Mouse (Mus musculus): ENCODE results near the gene Sprr2k. TPM values are rescaled to one million over a fixed set of nuclear protein-coding genes. Genes with fewer than 3 reads are reported as not detected.
"Not testable (repeated sequence)": the region's sequence is repeated elsewhere in the genome, so short reads cannot be mapped to it uniquely, and the experiment has no call there.

Gene Sprr2k
- polyA plus RNA-seq, 1 experiment from 2014 or later, result not detected

GRCm38 (mm10) chr3:92470111-92470510 is 37.7 kb downstream of the Sprr2k start:
- no peak overlapping the region for H3K9ac ChIP-seq
- no peaks in the 10 kb centered on the region for H3K27me3 ChIP-seq
- no peak overlapping the region for H3K4me2 ChIP-seq
- H3K36me3 ChIP-seq, result no peaks in the 10 kb centered on the region
- H3K27ac ChIP-seq, result no peak overlapping the region
- 70% methylated on average over 2 of the region's 2 CpGs for WGBS
- no peak for ATAC-seq (replicated peaks; ENCODE audit: insufficient number of reproducible peaks, insufficient read depth, low FRiP score, low read depth)
- no peaks in the 10 kb centered on the region for H3K9me3 ChIP-seq (replicated peaks)
- no peak overlapping the region for H3K4me3 ChIP-seq
- no peaks in the 10 kb centered on the region for H3K4me1 ChIP-seq (replicated peaks)

- H3K27me3 ChIP-seq; ATAC-seq (replicated peaks; ENCODE audit: insufficient number of reproducible peaks, insufficient read depth, low FRiP score, low read depth): not testable (repeated sequence)
Measured at GRCm38 (mm10) chr3:92481249-92481648, 48.9 kb downstream of the Sprr2k start.

More at GRCm38 (mm10) chr3:92481249-92481648, 48.9 kb downstream of the Sprr2k start:
- H3K36me3 ChIP-seq; H3K9ac ChIP-seq; H3K4me2 ChIP-seq; H3K4me1 ChIP-seq (replicated peaks); H3K27ac ChIP-seq; H3K4me3 ChIP-seq; H3K9me3 ChIP-seq (replicated peaks): not testable (repeated sequence)

Other genes with a start within 250 kb of the Sprr2k start
- gene Sprr2a1, start 216.8 kb upstream of the Sprr2k start, polyA plus RNA-seq (2015; fragmentation: Nextera tagmentation; extraction: Ambion mirVana), result 0.20 and 0.56 TPM in 2 replicates
- 6.6 and 35.7 TPM in 2 replicates for gene Sprr2a2, start 216.7 kb upstream of the Sprr2k start, polyA plus RNA-seq (2015; fragmentation: Nextera tagmentation; extraction: Ambion mirVana)
- gene Sprr2a3, start 147.2 kb upstream of the Sprr2k start, polyA plus RNA-seq (2015; fragmentation: Nextera tagmentation; extraction: Ambion mirVana), result 0.64 and 2.6 TPM in 2 replicates
- not detected in 2 replicates for gene Sprr2b, start 116.0 kb upstream of the Sprr2k start, polyA plus RNA-seq (2015; fragmentation: Nextera tagmentation; extraction: Ambion mirVana)
- gene Sprr2d, start 93.4 kb upstream of the Sprr2k start, polyA plus RNA-seq (2015; fragmentation: Nextera tagmentation; extraction: Ambion mirVana), result not detected in 2 replicates
- gene Sprr2e, start 80.4 kb upstream of the Sprr2k start, polyA plus RNA-seq (2015; fragmentation: Nextera tagmentation; extraction: Ambion mirVana), result not detected in 2 replicates
- gene Sprr2f, start 67.4 kb upstream of the Sprr2k start, polyA plus RNA-seq (2015; fragmentation: Nextera tagmentation; extraction: Ambion mirVana), result not detected in 2 replicates
- gene Sprr2h, start 46.9 kb upstream of the Sprr2k start, polyA plus RNA-seq (2015; fragmentation: Nextera tagmentation; extraction: Ambion mirVana), result not detected in 2 replicates
- gene Sprr2i, start 24.6 kb upstream of the Sprr2k start, polyA plus RNA-seq (2015; fragmentation: Nextera tagmentation; extraction: Ambion mirVana), result not detected in 2 replicates
- gene Sprr2j-ps, start 14.5 kb upstream of the Sprr2k start, polyA plus RNA-seq (2015; fragmentation: Nextera tagmentation; extraction: Ambion mirVana), result not detected in 2 replicates
- 5.3 and 5.4 TPM in 2 replicates for gene Gm9774, start 3.2 kb upstream of the Sprr2k start, polyA plus RNA-seq (2015; fragmentation: Nextera tagmentation; extraction: Ambion mirVana)
- gene Sprr1b, start 6.2 kb downstream of the Sprr2k start, polyA plus RNA-seq (2015; fragmentation: Nextera tagmentation; extraction: Ambion mirVana), result not detected in 2 replicates
- gene Sprr3, start 26.1 kb downstream of the Sprr2k start, polyA plus RNA-seq (2015; fragmentation: Nextera tagmentation; extraction: Ambion mirVana), result 0.11 TPM in 1 of 2 replicates, not detected in the other
- 0.42 and 2.6 TPM in 2 replicates for gene Sprr1a, start 53.3 kb downstream of the Sprr2k start, polyA plus RNA-seq (2015; fragmentation: Nextera tagmentation; extraction: Ambion mirVana)
- not detected in 2 replicates for gene Sprr4, start 67.9 kb downstream of the Sprr2k start, polyA plus RNA-seq (2015; fragmentation: Nextera tagmentation; extraction: Ambion mirVana)
- not detected in 2 replicates for gene 2310046K23Rik, start 101.9 kb downstream of the Sprr2k start, polyA plus RNA-seq (2015; fragmentation: Nextera tagmentation; extraction: Ambion mirVana)
- gene Ivl, start 141.2 kb downstream of the Sprr2k start, polyA plus RNA-seq (2015; fragmentation: Nextera tagmentation; extraction: Ambion mirVana), result 0.09 TPM in 1 of 2 replicates, not detected in the other
- gene Smcp, start 156.4 kb downstream of the Sprr2k start, polyA plus RNA-seq (2015; fragmentation: Nextera tagmentation; extraction: Ambion mirVana), result not detected in 2 replicates
- not detected in 2 replicates for gene 2210017I01Rik, start 174.9 kb downstream of the Sprr2k start, polyA plus RNA-seq (2015; fragmentation: Nextera tagmentation; extraction: Ambion mirVana)
- gene Lce6a, start 189.1 kb downstream of the Sprr2k start, polyA plus RNA-seq (2015; fragmentation: Nextera tagmentation; extraction: Ambion mirVana), result not detected in 2 replicates
- gene Lce1a1, start 215.7 kb downstream of the Sprr2k start, polyA plus RNA-seq (2015; fragmentation: Nextera tagmentation; extraction: Ambion mirVana), result not detected in 2 replicates
- not detected in 2 replicates for gene Lce1b, start 224.3 kb downstream of the Sprr2k start, polyA plus RNA-seq (2015; fragmentation: Nextera tagmentation; extraction: Ambion mirVana)
- gene Lce1a2, start 237.7 kb downstream of the Sprr2k start, polyA plus RNA-seq (2015; fragmentation: Nextera tagmentation; extraction: Ambion mirVana), result not detected in 2 replicates
- gene Lce1c, start 246.7 kb downstream of the Sprr2k start, polyA plus RNA-seq (2015; fragmentation: Nextera tagmentation; extraction: Ambion mirVana), result not detected in 2 replicates